ENCODE assay signal across 10 mouse cellular contexts in the genomic region with DNA sequence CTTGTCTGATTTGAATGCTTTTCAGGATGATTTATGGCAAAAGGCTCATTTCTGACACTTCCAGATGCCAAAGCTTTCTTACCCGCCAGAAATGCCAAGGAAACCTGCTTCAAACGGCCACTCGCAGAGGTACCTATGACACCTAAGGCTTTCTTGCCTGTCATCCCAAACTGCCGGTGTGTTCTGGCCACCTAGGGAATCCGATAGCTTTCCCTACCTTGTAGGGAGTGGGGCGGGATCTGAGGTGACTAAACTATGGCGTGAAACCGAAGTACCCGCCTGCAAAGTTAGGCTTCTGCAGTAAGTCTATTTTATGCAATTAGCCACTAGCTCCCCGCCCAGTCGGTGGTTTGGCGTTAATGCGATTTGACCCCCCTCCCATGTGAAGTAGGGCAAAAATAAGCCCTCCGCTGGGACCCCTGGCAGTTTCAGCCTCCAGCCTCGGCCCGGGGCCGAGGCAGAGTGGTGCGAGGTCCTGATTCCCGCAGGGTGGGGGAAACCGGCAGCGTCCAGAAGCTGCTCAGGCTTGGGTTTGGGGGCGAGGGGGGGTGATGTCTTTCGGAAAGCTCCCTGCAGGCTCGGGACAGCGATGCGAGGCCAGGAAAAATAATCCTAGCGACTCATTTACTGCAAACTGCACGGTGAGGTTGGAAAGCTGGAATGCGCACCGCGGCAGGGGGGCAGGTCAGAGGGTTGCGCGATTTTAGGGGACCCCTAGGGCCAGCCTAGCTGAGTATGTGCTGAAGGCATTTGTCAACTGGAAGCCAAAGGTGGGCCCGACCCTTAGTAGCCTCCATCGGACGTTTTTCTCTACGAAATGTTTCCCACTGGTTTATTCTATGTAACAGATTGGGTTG. TPM values are rescaled to one million over a fixed set of nuclear protein-coding genes. Genes with fewer than 3 reads are reported as not detected.
DNase-seq lines count a peak whose midpoint lies in the region; ATAC-seq lines count a peak whose summit lies in the region.
"Had no signal": no experiment of that assay in that cellular context is flagged by ENCODE, and none has a peak within 500 bp of the region (broad histone marks: within the 10 kb centered on the region; RNA-seq: fewer than 3 reads in every experiment).

No protein-coding gene starts in this region.

- H3K9ac ChIP-seq in kidney, embryonic 14.5 days (ENCODE audit: low read depth, low read length), result no peak overlapping the region
- H3K9ac ChIP-seq in intestine, embryonic 15.5 days, result no peak overlapping the region
- H3K9ac ChIP-seq in neural tube, embryonic 14.5 days (replicated peaks; ENCODE audit: low read depth, low read length), result no peak overlapping the region

- ATAC-seq in kidney, embryonic 14.5 days (ENCODE audit: low FRiP score, low TSS enrichment), result no peak
- ATAC-seq in intestine, embryonic 15.5 days, result no peak
- ATAC-seq in neural tube, embryonic 14.5 days (ENCODE audit: low read depth), result peak; percentile 28; the same call in 1 of the 2 replicates

- DNase-seq in kidney, adult 9 months, result no peak
- DNase-seq in embryonic facial prominence, embryonic 10.5 days (ENCODE audit: low spot score), result peak; percentile 54
- no peak for DNase-seq in cerebellum, postnatal 4 days (ENCODE audit: low spot score in 2 of 2)
- no peak for DNase-seq in cerebellum, adult 9-10 months
- no peak for DNase-seq in lung, postnatal 25 days (ENCODE audit: low spot score)
- DNase-seq: spleen, adult 18-20 months had no signal

- peaks cover 82% of the 10 kb centered on the region for H3K27me3 ChIP-seq in kidney, embryonic 14.5 days (ENCODE audit: control insufficient read depth, insufficient read depth, low read length)
- H3K27me3 ChIP-seq in embryonic facial prominence, embryonic 10.5 days (replicated peaks; ENCODE audit: low read depth, poor library complexity, severe bottlenecking), result peaks cover 95% of the 10 kb centered on the region
- H3K27me3 ChIP-seq in intestine, embryonic 15.5 days (replicated peaks), result peaks cover 52% of the 10 kb centered on the region
- peaks cover 31% of the 10 kb centered on the region for H3K27me3 ChIP-seq in neural tube, embryonic 14.5 days (ENCODE audit: control insufficient read depth, insufficient read depth, low read length)

- H3K27ac ChIP-seq in kidney, embryonic 14.5 days (ENCODE audit: low read depth, low read length), result no peak overlapping the region
- H3K27ac ChIP-seq in embryonic facial prominence, embryonic 10.5 days (replicated peaks), result peak overlapping the region; percentile 89
- no peak overlapping the region for H3K27ac ChIP-seq in intestine, embryonic 15.5 days
- H3K27ac ChIP-seq in neural tube, embryonic 14.5 days (ENCODE audit: low read depth, low read length), result no peak overlapping the region

- 2% methylated on average over 37 of the region's 37 CpGs for WGBS in kidney, embryonic 14.5 days
- under 1% methylated on average over 37 of the region's 37 CpGs for WGBS in embryonic facial prominence, embryonic 10.5 days
- WGBS in intestine, embryonic 15.5 days, result 4% methylated on average over 37 of the region's 37 CpGs
- under 1% methylated on average over 37 of the region's 37 CpGs for WGBS in neural tube, embryonic 14.5 days

- H3K9me3 ChIP-seq in kidney, embryonic 14.5 days (ENCODE audit: control insufficient read depth, low read length), result no peaks in the 10 kb centered on the region
- H3K9me3 ChIP-seq in embryonic facial prominence, embryonic 10.5 days, result no peaks in the 10 kb centered on the region
- H3K9me3 ChIP-seq in intestine, embryonic 15.5 days, result no peaks in the 10 kb centered on the region
- H3K9me3 ChIP-seq in neural tube, embryonic 14.5 days (ENCODE audit: control insufficient read depth, low read length), result no peaks in the 10 kb centered on the region

- no peaks in the 10 kb centered on the region for H3K36me3 ChIP-seq in kidney, embryonic 14.5 days (ENCODE audit: control insufficient read depth, insufficient read depth, low read length)
- H3K36me3 ChIP-seq in embryonic facial prominence, embryonic 10.5 days (replicated peaks), result no peaks in the 10 kb centered on the region
- no peaks in the 10 kb centered on the region for H3K36me3 ChIP-seq in intestine, embryonic 15.5 days
- H3K36me3 ChIP-seq in neural tube, embryonic 14.5 days (ENCODE audit: control insufficient read depth, insufficient read depth, low read length), result no peaks in the 10 kb centered on the region

- H3K4me3 ChIP-seq in kidney, embryonic 14.5 days (ENCODE audit: low read length), result peak overlapping the region; percentile 25
- H3K4me3 ChIP-seq in embryonic facial prominence, embryonic 10.5 days, result peak overlapping the region; percentile 58
- 0 out of 2 replicates have a peak overlapping the region, but pooled peaks have one; percentile 9 for H3K4me3 ChIP-seq in intestine, embryonic 15.5 days (replicated peaks)
- H3K4me3 ChIP-seq in neural tube, embryonic 14.5 days (ENCODE audit: low read depth, low read length), result no peak overlapping the region
- H3K4me3 ChIP-seq: megakaryocyte, embryonic 14.5 days had no signal

- H3K4me1 ChIP-seq in kidney, embryonic 14.5 days (ENCODE audit: control insufficient read depth, insufficient read depth, low read length), result peaks cover 14% of the 10 kb centered on the region; the same call in 1 of the 2 replicates
- peaks cover 63% of the 10 kb centered on the region for H3K4me1 ChIP-seq in embryonic facial prominence, embryonic 10.5 days
- H3K4me1 ChIP-seq in intestine, embryonic 15.5 days (replicated peaks), result peaks cover 10% of the 10 kb centered on the region; the same call in 1 of the 2 replicates
- no peaks in the 10 kb centered on the region for H3K4me1 ChIP-seq in neural tube, embryonic 14.5 days (ENCODE audit: control insufficient read depth, insufficient read depth, low read length)

- peak overlapping the region; percentile 41 for H3K4me2 ChIP-seq in kidney, embryonic 14.5 days (replicated peaks; ENCODE audit: low read depth, low read length)
- peak overlapping the region; percentile 51 for H3K4me2 ChIP-seq in intestine, embryonic 15.5 days (replicated peaks)
- H3K4me2 ChIP-seq in neural tube, embryonic 14.5 days (ENCODE audit: low read depth, low read length), result no peak overlapping the region

RNA-seq across cellular contexts. Expression of a gene that starts 10.8 kb away (rescaled TPM):
- polyA plus RNA-seq in kidney, embryonic 14.5 days (2014; fragmentation: Nextera tagmentation; extraction: Ambion mirVana), result 5.8 and 9.0 TPM in 2 replicates
- polyA plus RNA-seq in embryonic facial prominence, embryonic 10.5 days (2016; fragmentation: Nextera tagmentation; extraction: Ambion mirVana), result 29.0 and 35.6 TPM in 2 replicates
- polyA plus RNA-seq in intestine, embryonic 15.5 days (2015; fragmentation: Nextera tagmentation; extraction: Ambion mirVana), result 2.2 and 2.9 TPM in 2 replicates
- polyA plus RNA-seq in neural tube, embryonic 14.5 days (2014; fragmentation: Nextera tagmentation; extraction: Ambion mirVana), result 0.20 and 2.1 TPM in 2 replicates

RNA-seq across cellular contexts. Expression of a gene that starts 40.0 kb away (rescaled TPM):
- not detected in 2 replicates for polyA plus RNA-seq in kidney, embryonic 14.5 days (2014; fragmentation: Nextera tagmentation; extraction: Ambion mirVana)
- polyA plus RNA-seq in embryonic facial prominence, embryonic 10.5 days (2016; fragmentation: Nextera tagmentation; extraction: Ambion mirVana), result 0.52 TPM in 1 of 2 replicates, not detected in the other
- not detected in 2 replicates for polyA plus RNA-seq in intestine, embryonic 15.5 days (2015; fragmentation: Nextera tagmentation; extraction: Ambion mirVana)
- 0.31 and 0.79 TPM in 2 replicates for polyA plus RNA-seq in neural tube, embryonic 14.5 days (2014; fragmentation: Nextera tagmentation; extraction: Ambion mirVana)
